Mouse (Mus musculus): ENCODE measurements around the gene Gm20823.
"Not testable (repeated sequence)": the region's sequence is repeated elsewhere in the genome, so short reads cannot be mapped to it uniquely, and the experiment has no call there.

The Gm20823 gene

GRCm38 (mm10) chrY:62464745-62465144, at the start of gene Gm20823:
TSS of gene Gm20823 (minus strand) at chrY:62464845.
- DNase-seq = not testable (repeated sequence)
